Mouse (Mus musculus): ENCODE data around the gene Sox18.

DNA sequence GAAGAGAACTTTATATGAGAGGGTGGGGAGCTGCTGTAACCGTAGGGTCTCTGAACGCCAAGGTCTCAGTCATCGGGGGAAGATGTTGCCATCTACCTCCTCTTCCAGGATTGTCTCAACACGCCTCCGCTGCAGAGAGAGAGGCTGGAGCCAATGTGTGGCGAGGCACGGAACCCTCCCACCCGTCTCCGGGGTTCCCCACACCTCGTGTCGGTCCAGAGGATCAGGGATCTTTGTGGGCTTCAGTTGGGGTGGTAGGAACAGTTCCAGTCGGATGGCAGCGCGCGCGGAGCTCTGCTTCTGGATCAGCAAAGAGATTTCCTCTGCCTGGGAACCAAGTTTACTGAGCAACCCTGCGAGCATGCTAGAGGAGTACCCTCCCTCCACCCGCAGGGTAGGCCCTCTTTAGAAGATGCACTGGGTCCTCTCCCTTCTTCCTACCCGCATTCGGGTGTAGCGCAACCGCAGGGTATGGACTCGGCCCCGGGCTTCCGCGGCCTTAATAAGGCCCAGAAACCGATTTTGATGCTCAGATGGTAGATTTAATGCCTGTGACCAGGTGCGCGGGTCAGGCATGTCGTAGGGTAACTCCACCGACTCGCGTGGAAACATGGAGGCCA, 25.5 kb upstream of the Sox18 start:
- TF ChIP-seq USF1 (IDR thresholded peaks at IDR 0.05; ENCODE audit: low read depth), result no peak
- TF ChIP-seq MAX (IDR thresholded peaks at IDR 0.05), result no peak
- TF ChIP-seq MYOD1 (IDR thresholded peaks at IDR 0.05; ENCODE audit: control insufficient read depth, insufficient read length, low read depth), result no peak
- TF ChIP-seq CTCF (IDR thresholded peaks at IDR 0.05; ENCODE audit: control insufficient read depth, insufficient read depth, insufficient read length), result no peak

All from C2C12 (cell line).